8 mouse cellular contexts compared by ENCODE assay signal in genomic region chr2:71530391-71531123, GRCm38 (mm10). TPM values are rescaled to one million over a fixed set of nuclear protein-coding genes. Genes with fewer than 3 reads are reported as not detected.
DNase-seq lines count a peak whose midpoint lies in the region; ATAC-seq and TF ChIP-seq lines count a peak whose summit lies in the region.

No protein-coding gene starts in this region.

- no peak for ATAC-seq in lung, embryonic 14.5 days (ENCODE audit: insufficient read depth)
- no peak for ATAC-seq in embryonic facial prominence, embryonic 11.5 days (replicated peaks; ENCODE audit: insufficient number of reproducible peaks, low FRiP score, low TSS enrichment, low read depth)
- ATAC-seq in intestine, embryonic 14.5 days (replicated peaks; ENCODE audit: low FRiP score, low TSS enrichment, low read depth), result no peak

- H3K9me3 ChIP-seq in lung, embryonic 14.5 days (ENCODE audit: low read depth, low read length), result no peaks in the 10 kb centered on the region
- H3K9me3 ChIP-seq in embryonic facial prominence, embryonic 11.5 days (replicated peaks; ENCODE audit: control insufficient read depth, low read length), result no peaks in the 10 kb centered on the region
- H3K9me3 ChIP-seq in intestine, embryonic 14.5 days (ENCODE audit: control insufficient read depth, low read length), result no peaks in the 10 kb centered on the region

- peak overlapping the region; percentile 77 for H3K4me2 ChIP-seq in lung, embryonic 14.5 days
- peak overlapping the region; percentile 88 for H3K4me2 ChIP-seq in embryonic facial prominence, embryonic 11.5 days (ENCODE audit: low read depth, low read length)
- peak overlapping the region; percentile 68; the same call in 1 of the 2 replicates for H3K4me2 ChIP-seq in intestine, embryonic 14.5 days (ENCODE audit: low read length)

- H3K27me3 ChIP-seq in lung, embryonic 14.5 days (ENCODE audit: insufficient read depth, low read length), result peaks cover 99% of the 10 kb centered on the region
- H3K27me3 ChIP-seq in embryonic facial prominence, embryonic 11.5 days (ENCODE audit: control insufficient read depth, insufficient read depth, low read length), result peaks cover 48% of the 10 kb centered on the region
- H3K27me3 ChIP-seq in intestine, embryonic 14.5 days (replicated peaks; ENCODE audit: control insufficient read depth, insufficient read depth, low read length), result peaks cover 97% of the 10 kb centered on the region

- no peaks in the 10 kb centered on the region for H3K4me1 ChIP-seq in lung, embryonic 14.5 days (ENCODE audit: insufficient read depth)
- H3K4me1 ChIP-seq in embryonic facial prominence, embryonic 11.5 days (ENCODE audit: control insufficient read depth, insufficient read depth, low read length), result peaks cover 9% of the 10 kb centered on the region
- peaks cover 10% of the 10 kb centered on the region for H3K4me1 ChIP-seq in intestine, embryonic 14.5 days (replicated peaks; ENCODE audit: control insufficient read depth, insufficient read depth, low read length)

- no peak for TF ChIP-seq CTCF in lung, embryonic 14.5 days (IDR thresholded peaks at IDR 0.05; ENCODE audit: low read depth)

- peak overlapping the region; percentile 44; the same call in 1 of the 2 replicates for H3K4me3 ChIP-seq in lung, embryonic 14.5 days (ENCODE audit: low read depth, low read length)
- peak overlapping the region; percentile 59 for H3K4me3 ChIP-seq in embryonic facial prominence, embryonic 11.5 days (ENCODE audit: low read depth, low read length)
- peak overlapping the region; percentile 41 for H3K4me3 ChIP-seq in intestine, embryonic 14.5 days (ENCODE audit: low read depth, low read length)

- H3K27ac ChIP-seq in lung, embryonic 14.5 days (ENCODE audit: low read depth), result no peak overlapping the region
- peak overlapping the region; percentile 92 for H3K27ac ChIP-seq in embryonic facial prominence, embryonic 11.5 days (replicated peaks; ENCODE audit: low read depth, low read length)
- peak overlapping the region; percentile 64 for H3K27ac ChIP-seq in intestine, embryonic 14.5 days (ENCODE audit: low read depth)

- no peak overlapping the region for H3K9ac ChIP-seq in lung, embryonic 14.5 days
- peak overlapping the region; percentile 67 for H3K9ac ChIP-seq in embryonic facial prominence, embryonic 11.5 days (replicated peaks; ENCODE audit: low read length)
- peak overlapping the region; percentile 2; the same call in 1 of the 2 replicates for H3K9ac ChIP-seq in intestine, embryonic 14.5 days (ENCODE audit: low read length)

- DNase-seq in lung, embryonic 14.5 days, result no peak
- no peak for DNase-seq in lung, postnatal 10 days
- DNase-seq in embryonic facial prominence, embryonic 11.5 days (ENCODE audit: low spot score), result peak; percentile 45
- DNase-seq in intestine, embryonic 14.5 days (ENCODE audit: low spot score), result peak; percentile 70
- DNase-seq in retina, embryonic 14.5 days (ENCODE audit: low spot score), result peak; percentile 38
- DNase-seq in yolk sac, embryonic 10.5 days (ENCODE audit: low spot score), result no peak
- no peak for DNase-seq in spleen, postnatal 4 days (ENCODE audit: low spot score in 2 of 2)
- no peak for DNase-seq in lung, postnatal 25 days (ENCODE audit: low spot score)

- H3K36me3 ChIP-seq in lung, embryonic 14.5 days (ENCODE audit: insufficient read depth), result no peaks in the 10 kb centered on the region
- no peaks in the 10 kb centered on the region for H3K36me3 ChIP-seq in embryonic facial prominence, embryonic 11.5 days (replicated peaks; ENCODE audit: control insufficient read depth, insufficient read depth, low read depth, low read length)
- no peaks in the 10 kb centered on the region for H3K36me3 ChIP-seq in intestine, embryonic 14.5 days (ENCODE audit: control insufficient read depth, insufficient read depth, low read length)

- WGBS in lung, embryonic 14.5 days, result 2% methylated on average over 34 of the region's 34 CpGs
- under 1% methylated on average over 34 of the region's 34 CpGs for WGBS in embryonic facial prominence, embryonic 11.5 days
- WGBS in intestine, embryonic 14.5 days, result 2% methylated on average over 34 of the region's 34 CpGs

RNA-seq across cellular contexts. Expression of gene Dlx1, which starts 2.6 kb away (rescaled TPM):
- 0.32 TPM in 1 of 2 replicates, not detected in the other for polyA plus RNA-seq in lung, embryonic 14.5 days (2014; fragmentation: Nextera tagmentation; extraction: Ambion mirVana)
- polyA plus RNA-seq in embryonic facial prominence, embryonic 11.5 days (2014; fragmentation: Nextera tagmentation; extraction: Ambion mirVana), result 53.9 and 76.2 TPM in 2 replicates
- polyA plus RNA-seq in intestine, embryonic 14.5 days (2014; fragmentation: Nextera tagmentation; extraction: Ambion mirVana), result 8.0 and 9.8 TPM in 2 replicates

RNA-seq across cellular contexts. Expression of gene Dlx2, which starts 16.0 kb away (rescaled TPM):
- polyA plus RNA-seq in lung, embryonic 14.5 days (2014; fragmentation: Nextera tagmentation; extraction: Ambion mirVana), result 0.07 TPM in 1 of 2 replicates, not detected in the other
- 18.0 and 20.3 TPM in 2 replicates for polyA plus RNA-seq in embryonic facial prominence, embryonic 11.5 days (2014; fragmentation: Nextera tagmentation; extraction: Ambion mirVana)
- 5.8 and 6.4 TPM in 2 replicates for polyA plus RNA-seq in intestine, embryonic 14.5 days (2014; fragmentation: Nextera tagmentation; extraction: Ambion mirVana)

Comparison
In these comparisons a context has a peak if more than half of its experiments do, and no peak if none do; other contexts are left out.
1. DNase-seq: peak in embryonic facial prominence, embryonic 11.5 days (single experiment), intestine, embryonic 14.5 days (single experiment) and retina, embryonic 14.5 days (single experiment); none in lung, embryonic 14.5 days (single experiment), lung, postnatal 10 days (single experiment), yolk sac, embryonic 10.5 days (single experiment), spleen, postnatal 4 days (0 of 2) and lung, postnatal 25 days (single experiment).
2. Peak in every context shown above with its lines, with median percentiles within 50 percentile points of each other: H3K4me2 ChIP-seq and H3K4me3 ChIP-seq.